Mouse (Mus musculus): ENCODE results near the gene Aldh3b1. TPM values are rescaled to one million over a fixed set of nuclear protein-coding genes. Genes with fewer than 3 reads are reported as not detected.

Gene Aldh3b1
- polyA plus RNA-seq, 1 experiment, result 1.8 TPM

DNA sequence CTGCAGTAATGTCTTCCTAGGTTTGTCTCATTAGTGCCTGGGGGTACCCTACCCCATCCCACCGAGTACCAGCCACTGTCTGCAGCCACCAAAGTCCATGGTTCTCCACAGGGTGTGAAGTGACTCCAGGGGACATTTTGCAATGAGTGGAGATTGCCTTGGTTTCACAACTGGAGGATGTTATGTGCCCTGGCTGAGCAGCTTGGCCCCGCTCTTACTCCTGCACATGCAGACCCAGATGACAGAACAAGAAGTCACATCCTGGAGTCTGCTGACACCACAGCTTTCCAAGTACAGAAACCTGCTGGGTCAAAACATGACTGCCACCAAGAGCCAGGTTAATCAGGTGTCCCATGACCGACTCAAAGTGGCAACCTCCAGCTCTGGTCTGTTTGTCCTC lies 25.4 kb upstream of the Aldh3b1 start:
- Histone ChIP-seq H3K4me1 (ENCODE audit: control insufficient read depth, insufficient read depth, insufficient read length, low read length) (peaks cover 3% of the 10 kb centered on the region; the same call in 1 of the 2 replicates), H3K27ac (replicated peaks; ENCODE audit: low read depth, low read length) (no peak overlapping the region), H3K4me3 (ENCODE audit: insufficient read depth, low read depth, low read length) (no peak overlapping the region)

DNA sequence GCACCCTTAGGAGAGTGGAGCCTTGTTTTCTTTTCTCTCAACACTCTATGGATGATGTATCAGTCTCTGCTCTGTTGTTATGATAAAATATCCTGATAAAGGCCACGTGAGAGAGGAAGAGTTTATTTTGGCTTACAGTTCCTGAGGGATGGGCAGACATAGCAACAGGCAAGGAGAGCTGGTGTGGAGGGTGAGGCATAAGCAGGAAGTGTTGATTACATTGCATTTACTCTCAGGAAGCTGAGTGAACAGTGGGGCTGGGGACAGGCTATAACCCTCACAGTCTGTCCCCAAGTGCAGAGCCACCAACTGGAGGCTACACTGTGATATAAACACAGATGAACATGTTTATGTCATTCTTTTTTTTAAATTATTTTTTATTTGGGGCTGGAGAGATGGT lies 22.5 kb upstream of the Aldh3b1 start:
- no peak overlapping the region for H3K4me3 ChIP-seq (ENCODE audit: insufficient read depth, low read depth, low read length)
- H3K4me1 ChIP-seq (ENCODE audit: control insufficient read depth, insufficient read depth, insufficient read length, low read length), result no peaks in the 10 kb centered on the region
- no peak overlapping the region for H3K27ac ChIP-seq (replicated peaks; ENCODE audit: low read depth, low read length)

GRCm38 (mm10) chr19:3951461-3951860 lies 21.9 kb upstream of the Aldh3b1 start:
- H3K4me3 ChIP-seq (ENCODE audit: insufficient read depth, low read depth, low read length), result no peak overlapping the region
- no peak overlapping the region for H3K27ac ChIP-seq (replicated peaks; ENCODE audit: low read depth, low read length)
- H3K4me1 ChIP-seq (ENCODE audit: control insufficient read depth, insufficient read depth, insufficient read length, low read length), result no peaks in the 10 kb centered on the region

- Histone ChIP-seq H3K4me1 (ENCODE audit: control insufficient read depth, insufficient read depth, insufficient read length, low read length) (no peaks in the 10 kb centered on the region), H3K27ac (replicated peaks; ENCODE audit: low read depth, low read length) (no peak overlapping the region), H3K4me3 (ENCODE audit: insufficient read depth, low read depth, low read length) (no peak overlapping the region)
These were observed 20.7 kb upstream of the Aldh3b1 start for GRCm38 (mm10) chr19:3950331-3950730.

GRCm38 (mm10) chr19:3948546-3948945 lies 18.9 kb upstream of the Aldh3b1 start:
- no peaks in the 10 kb centered on the region for H3K4me1 ChIP-seq (ENCODE audit: control insufficient read depth, insufficient read depth, insufficient read length, low read length)
- no peak overlapping the region for H3K27ac ChIP-seq (replicated peaks; ENCODE audit: low read depth, low read length)
- H3K4me3 ChIP-seq (ENCODE audit: insufficient read depth, low read depth, low read length), result no peak overlapping the region

GRCm38 (mm10) chr19:3947813-3948212 lies 18.2 kb upstream of the Aldh3b1 start:
- Histone ChIP-seq H3K4me1 (ENCODE audit: control insufficient read depth, insufficient read depth, insufficient read length, low read length) (no peaks in the 10 kb centered on the region), H3K27ac (replicated peaks; ENCODE audit: low read depth, low read length) (no peak overlapping the region), H3K4me3 (ENCODE audit: insufficient read depth, low read depth, low read length) (no peak overlapping the region)

DNA sequence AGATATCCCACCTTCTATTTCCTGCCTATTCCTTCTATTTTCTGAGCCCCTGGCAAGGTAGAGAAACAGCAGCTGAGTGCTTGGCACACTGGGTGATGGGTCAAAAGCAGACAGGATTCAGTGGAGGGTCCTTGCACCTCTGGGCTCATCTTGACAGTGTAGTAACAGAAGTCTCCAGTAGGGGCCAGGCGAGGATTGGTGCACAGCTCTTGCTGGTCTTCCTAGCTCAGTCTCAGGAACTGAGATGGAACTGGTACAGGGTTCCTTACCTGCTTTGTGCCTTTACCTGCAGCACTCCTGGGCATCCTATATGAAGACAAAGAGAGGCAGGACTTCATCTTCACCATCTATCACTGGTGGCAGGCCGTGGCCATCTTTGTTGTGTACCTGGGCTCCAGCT lies 17.1 kb upstream of the Aldh3b1 start:
- Histone ChIP-seq H3K4me3 (ENCODE audit: insufficient read depth, low read depth, low read length) (no peak overlapping the region), H3K27ac (replicated peaks; ENCODE audit: low read depth, low read length) (no peak overlapping the region), H3K4me1 (ENCODE audit: control insufficient read depth, insufficient read depth, insufficient read length, low read length) (no peaks in the 10 kb centered on the region; the same call in 1 of the 2 replicates)

DNA sequence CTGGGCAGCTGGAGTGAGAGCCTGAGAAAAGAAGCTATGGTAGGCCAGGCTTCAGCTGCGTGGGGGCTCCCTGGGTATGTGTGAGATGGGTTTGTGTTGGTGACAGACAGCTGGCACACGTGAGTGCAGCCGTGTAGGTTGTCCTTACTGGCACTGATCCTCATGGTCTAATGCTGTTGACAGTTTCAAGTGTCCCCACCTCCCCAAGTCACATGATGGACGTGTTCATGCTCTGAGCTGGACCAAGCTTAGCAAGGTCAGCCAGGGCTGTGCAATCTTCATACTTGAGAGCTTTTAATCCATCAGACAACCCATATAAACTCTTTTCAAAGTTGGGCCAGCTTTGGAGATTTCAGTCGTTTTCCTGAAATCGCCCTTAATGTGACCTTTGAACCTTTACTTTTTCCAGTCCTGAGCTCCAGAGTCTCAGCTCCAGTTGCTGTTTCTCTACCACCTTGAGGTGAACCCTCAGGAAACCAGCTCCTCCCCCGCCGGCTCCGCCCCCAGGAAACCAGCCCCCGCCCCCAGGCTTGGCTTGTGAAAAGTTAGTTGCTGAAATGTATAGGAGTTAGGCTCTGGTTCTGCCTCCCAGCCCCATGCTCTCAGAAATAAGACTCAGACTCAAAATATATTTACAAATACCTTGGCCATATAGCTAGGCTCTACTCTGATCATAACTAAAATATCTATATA lies 16.4 kb upstream of the Aldh3b1 start:
- Histone ChIP-seq H3K4me1 (ENCODE audit: control insufficient read depth, insufficient read depth, insufficient read length, low read length) (no peaks in the 10 kb centered on the region; the same call in 1 of the 2 replicates), H3K4me3 (ENCODE audit: insufficient read depth, low read depth, low read length) (no peak overlapping the region), H3K27ac (replicated peaks; ENCODE audit: low read depth, low read length) (no peak overlapping the region)

DNA sequence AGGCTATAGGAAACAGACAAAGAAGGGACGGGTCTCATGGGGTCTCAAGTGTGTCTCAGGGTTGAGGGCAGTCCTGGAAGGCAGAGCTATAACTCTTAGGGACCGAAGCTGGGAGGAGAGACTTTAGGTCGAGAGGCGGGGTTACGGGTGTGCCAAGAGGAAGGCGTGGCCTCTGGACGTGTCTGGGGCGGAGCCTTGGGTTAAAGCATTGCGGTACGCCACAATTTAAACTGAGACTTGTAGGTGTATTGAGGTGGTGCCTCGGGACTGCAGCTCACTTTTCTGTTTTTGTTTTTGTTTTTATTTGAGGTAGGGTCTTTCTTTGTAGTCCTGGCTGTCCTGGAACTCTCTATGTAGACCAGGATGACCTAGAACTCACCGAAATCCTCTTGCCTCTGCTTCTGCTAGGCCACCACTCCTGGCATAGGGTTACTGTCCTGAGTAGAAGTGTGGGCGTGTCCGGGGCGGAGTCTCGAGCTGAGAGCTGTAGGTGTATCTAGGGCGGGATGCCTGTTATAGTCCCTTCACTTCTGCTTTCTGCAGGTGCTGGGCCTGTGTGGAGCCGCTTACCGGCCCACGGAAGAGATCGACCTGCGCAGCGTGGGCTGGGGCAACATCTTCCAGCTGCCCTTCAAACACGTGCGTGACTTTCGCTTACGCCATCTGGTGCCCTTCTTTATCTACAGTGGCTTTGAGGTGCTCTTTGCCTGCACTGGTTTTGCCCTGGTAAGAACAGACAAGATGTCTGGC lies 13.6 kb upstream of the Aldh3b1 start:
- no peak overlapping the region for H3K4me3 ChIP-seq (ENCODE audit: insufficient read depth, low read depth, low read length)

GRCm38 (mm10) chr19:3942315-3942714 lies 12.7 kb upstream of the Aldh3b1 start:
- Histone ChIP-seq H3K4me3 (ENCODE audit: insufficient read depth, low read depth, low read length) (no peak overlapping the region), H3K27ac (replicated peaks; ENCODE audit: low read depth, low read length) (no peak overlapping the region), H3K4me1 (ENCODE audit: control insufficient read depth, insufficient read depth, insufficient read length, low read length) (no peaks in the 10 kb centered on the region; the same call in 1 of the 2 replicates)

More for the DNA sequence above, 13.6 kb upstream of the Aldh3b1 start:
- Histone ChIP-seq H3K4me1 (ENCODE audit: control insufficient read depth, insufficient read depth, insufficient read length, low read length) (no peaks in the 10 kb centered on the region; the same call in 1 of the 2 replicates), H3K27ac (replicated peaks; ENCODE audit: low read depth, low read length) (no peak overlapping the region)

DNA sequence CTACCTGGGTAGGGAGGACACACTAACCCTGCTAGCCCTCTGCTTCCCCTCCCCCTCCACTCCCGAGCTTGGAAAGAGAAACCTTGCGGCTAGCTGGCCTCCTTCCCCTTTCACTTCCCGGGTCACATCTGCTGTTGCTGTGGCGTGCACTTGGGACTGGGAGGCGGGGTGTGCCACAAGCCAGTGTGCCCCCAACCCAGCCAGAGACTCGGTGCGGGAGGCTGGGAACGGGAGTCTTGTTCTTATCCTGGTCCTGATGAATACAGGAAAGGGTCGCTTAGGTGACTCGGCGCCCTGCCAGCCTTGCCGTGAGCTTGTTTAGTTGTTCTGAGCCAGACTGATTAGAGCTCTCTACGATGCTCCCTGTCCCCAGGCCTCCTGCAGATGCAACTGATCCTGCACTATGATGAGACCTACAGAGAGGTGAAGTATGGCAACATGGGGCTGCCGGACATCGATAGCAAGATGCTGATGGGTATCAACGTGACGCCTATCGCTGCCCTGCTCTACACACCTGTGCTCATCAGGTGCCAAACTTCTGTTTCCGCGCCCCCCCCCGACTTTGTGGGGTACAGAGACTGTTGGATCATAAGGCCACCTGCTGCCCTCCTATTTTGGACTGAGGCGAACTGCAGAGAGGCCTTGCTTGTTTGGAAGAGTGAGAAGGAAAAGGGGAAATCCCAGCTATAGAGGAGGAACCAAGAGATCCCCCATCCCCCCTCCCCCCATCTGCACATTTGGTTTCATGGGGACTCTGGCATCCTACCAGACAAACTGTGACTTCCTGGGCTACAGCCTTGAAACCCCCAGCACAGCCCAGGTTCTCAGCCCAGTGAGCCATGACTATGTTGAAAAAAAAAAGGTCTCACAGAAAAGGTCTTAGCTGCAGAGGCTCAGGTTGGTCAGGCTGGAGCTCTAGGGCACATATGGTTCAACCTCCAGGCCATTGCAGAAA lies 6.6 kb upstream of the Aldh3b1 start:
- Histone ChIP-seq H3K27ac (replicated peaks; ENCODE audit: low read depth, low read length) (peak overlapping the region; percentile 40), H3K4me1 (ENCODE audit: control insufficient read depth, insufficient read depth, insufficient read length, low read length) (no peaks in the 10 kb centered on the region; the same call in 1 of the 2 replicates), H3K4me3 (ENCODE audit: insufficient read depth, low read depth, low read length) (peak overlapping the region; percentile 74)

DNA sequence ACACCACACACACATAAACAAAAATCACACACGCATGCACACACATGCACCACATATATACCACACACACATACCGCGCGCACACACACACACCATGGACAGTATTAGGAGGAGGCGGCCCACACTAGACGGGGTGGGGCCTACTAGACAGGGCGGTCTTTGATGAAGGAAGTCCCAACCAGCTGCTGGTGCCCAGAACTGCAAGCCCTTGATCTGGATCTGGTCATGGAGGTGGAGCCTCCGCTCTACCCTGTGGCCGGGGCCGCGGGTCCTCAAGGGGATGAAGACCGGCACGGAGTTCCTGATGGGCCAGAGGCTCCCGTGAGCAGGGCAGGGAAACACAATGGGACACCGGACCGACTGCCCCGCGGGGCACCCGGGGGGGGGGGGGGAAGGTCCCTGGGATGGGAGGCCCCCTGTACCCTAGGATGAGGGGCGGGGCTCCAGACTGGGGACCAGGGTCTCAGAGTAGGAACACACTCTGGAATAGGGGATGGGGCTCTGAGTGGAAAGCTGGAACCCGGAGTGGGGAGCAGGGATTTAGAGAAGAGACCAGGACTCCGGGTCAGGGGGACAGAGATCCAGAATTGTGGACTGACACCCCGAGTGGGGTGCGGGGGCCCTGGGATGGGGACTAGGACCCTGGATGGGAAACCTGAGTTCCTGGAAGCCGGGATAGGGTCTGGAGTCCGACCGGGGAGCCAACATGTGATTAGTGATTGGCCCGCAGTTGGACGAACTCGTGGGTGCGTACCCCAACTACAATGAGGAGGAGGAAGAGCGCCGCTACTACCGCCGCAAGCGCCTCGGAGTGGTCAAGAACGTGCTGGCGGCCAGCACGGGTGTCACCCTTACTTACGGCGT lies 5.7 kb upstream of the Aldh3b1 start, which contains the start of gene Unc93b1:
Unc93b1 (plus strand) TSS at position 155 of the 864 bp plus-strand sequence.
- peaks cover 7% of the 10 kb centered on the region for H3K4me1 ChIP-seq (ENCODE audit: control insufficient read depth, insufficient read depth, insufficient read length, low read length)
- H3K4me3 ChIP-seq (ENCODE audit: insufficient read depth, low read depth, low read length), result peak within 1 kb of the TSS; percentile 74
- peak within 1 kb of the TSS; percentile 40 for H3K27ac ChIP-seq (replicated peaks; ENCODE audit: low read depth, low read length)

DNA sequence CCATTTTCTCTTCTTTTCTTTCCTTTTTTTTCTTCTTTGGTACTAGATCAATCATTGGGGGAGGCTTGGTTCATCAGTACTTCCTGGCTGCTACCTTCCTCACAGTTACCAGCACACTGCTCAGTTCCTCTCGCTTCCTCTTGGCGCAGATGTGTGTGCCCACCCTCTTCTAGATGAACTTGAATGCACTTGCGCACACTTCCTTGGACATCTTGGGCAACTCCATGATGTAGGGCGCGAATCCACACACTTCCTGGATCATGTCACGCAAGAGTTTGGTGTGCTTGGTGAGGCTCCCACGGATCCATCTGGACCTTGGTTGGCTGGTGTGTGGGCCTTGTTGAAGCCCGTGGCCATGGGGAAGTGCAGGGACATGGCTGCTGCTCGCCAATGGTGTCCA lies 2.1 kb upstream of the Aldh3b1 start:
- Histone ChIP-seq H3K4me1 (ENCODE audit: control insufficient read depth, insufficient read depth, insufficient read length, low read length) (peaks cover 14% of the 10 kb centered on the region), H3K4me3 (ENCODE audit: insufficient read depth, low read depth, low read length) (no peak overlapping the region), H3K27ac (replicated peaks; ENCODE audit: low read depth, low read length) (peak overlapping the region; percentile 32)

Measured in brown adipose tissue, adult 24 weeks (tissue).